Mouse (Mus musculus) layer of hippocampus, postnatal 25 days (tissue): ENCODE results near the gene Rnft1. TPM values are rescaled to one million over a fixed set of nuclear protein-coding genes. Genes with fewer than 3 reads are reported as not detected.
A peak's percentile ranks its signal among the peaks of the same experiment; 100 is the strongest.

Experiments
- DNase-seq, 2 experiments: peaks; one replicate each; pipeline ENCODE4 v3.0.0; 2022; ENCODE audit warnings: mixed read lengths in 2 of 2, low spot score in 1 of 2; ENCODE audit errors: extremely low spot score in 1 of 2
- total RNA-seq, 2 experiments: library from RNA; stranded (reverse); gene quantifications; 2 replicates each; pipeline ENCODE4 v1.2.3; 2021

Gene Rnft1
- 10 to 100 TPM; 28.9 to 33.5 TPM for total RNA-seq

DNA sequence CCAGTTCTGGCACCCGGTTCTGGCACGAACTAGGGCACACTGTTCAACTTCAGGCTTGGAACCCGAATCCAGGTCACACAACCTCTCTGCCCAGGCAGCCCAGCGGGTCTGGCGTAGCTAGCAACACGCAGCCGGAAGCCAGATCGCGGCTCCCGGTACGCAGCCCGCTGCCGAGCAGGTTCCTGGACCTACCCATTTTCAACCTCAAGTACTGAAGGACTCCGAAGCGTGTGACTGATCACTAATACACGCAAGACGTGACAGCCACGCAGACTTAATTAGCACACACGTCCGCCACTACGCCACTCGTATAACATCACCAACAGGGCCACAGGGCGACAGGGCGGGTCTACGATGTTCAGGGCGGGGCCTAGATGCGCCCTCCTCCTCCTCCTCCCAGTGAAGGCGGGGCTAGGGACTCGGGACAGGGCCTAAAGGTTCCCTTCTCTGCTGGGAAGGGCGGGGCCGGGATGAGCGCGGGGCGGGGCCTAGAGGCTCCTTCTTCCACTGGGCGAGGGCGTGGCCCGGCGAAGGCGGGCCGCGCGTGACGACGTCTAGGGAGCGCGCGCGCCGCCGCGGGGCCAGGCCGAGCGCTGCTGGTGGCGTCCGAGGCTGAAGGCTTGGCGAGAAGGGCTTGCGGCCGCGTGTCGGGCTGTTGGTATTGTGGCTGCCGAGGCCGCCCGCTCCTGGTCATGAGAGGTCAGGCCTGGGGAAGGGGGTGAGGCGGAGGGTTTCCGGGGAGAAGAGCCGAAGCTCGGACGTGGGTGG lies at the start of gene Rnft1:
Gene Rnft1, plus strand, starts transcription at position 557 of the 768 bp plus-strand sequence.
- peak; percentile 87 to 88 for DNase-seq

DNA sequence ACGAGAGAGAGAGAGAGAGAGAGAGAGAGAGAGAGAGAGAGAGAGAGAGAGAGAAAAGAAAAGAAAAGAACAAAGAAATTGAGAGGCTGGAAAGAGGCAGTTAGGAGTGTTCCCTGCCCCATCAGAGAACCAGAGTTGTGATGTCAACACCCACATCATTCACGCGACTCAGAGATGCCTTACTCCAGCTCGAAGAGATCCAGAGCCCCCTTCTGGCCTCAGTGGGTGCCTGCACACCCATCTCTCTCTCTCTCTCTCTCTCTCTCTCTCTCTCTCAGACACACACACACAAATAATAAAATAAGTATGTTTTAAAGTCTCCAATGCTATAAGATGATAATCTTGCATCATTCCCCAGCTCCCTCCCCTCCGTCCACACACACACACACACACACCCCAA lies 47.6 kb upstream of the Rnft1 start:
- no peak for DNase-seq

GRCm38 (mm10) chr11:86438261-86438660 lies 46.2 kb upstream of the Rnft1 start:
- no peak for DNase-seq

DNA sequence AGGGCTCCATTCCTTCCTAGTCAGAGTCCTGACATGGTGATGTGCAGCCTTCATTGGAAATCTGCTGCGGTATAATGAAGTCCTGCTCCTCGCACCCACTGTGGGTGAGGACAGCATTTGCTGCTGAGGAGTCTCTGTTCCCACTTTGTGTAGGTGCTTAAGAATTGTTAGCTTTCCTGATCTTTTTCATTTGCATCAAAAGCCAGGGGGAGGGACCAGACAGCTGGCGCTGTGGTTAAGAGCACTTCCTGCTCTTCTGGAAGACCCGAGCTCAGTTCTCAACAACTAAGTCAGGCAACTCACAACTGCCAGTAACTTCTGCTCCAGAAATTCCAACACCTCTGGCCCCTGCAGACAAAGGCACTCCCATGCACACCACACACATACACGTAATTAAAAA lies 43.7 kb upstream of the Rnft1 start:
- no peak for DNase-seq

GRCm38 (mm10) chr11:86453991-86454390 lies 30.5 kb upstream of the Rnft1 start:
- DNase-seq, result no peak

DNA sequence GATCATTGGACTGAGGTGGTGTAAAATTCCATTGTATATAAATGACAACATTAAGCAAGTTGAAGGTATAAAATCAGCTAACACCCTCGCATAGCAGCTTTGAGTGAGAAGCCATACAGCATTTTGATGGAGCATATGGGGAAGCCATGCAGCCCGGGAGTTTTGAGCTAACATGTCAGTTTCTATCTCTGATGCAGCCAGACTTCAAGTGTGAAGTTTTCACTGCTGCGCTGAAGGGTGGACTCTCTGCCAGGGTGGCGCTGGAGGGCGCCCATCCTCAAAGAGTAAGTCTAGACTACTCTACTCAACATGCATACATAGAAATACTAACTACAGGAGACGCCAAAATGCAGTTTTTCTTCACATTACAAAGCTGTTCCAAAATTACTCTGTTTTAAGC lies 26.9 kb upstream of the Rnft1 start:
- DNase-seq, result no peak

- DNase-seq, result no peak
These were observed 25.6 kb upstream of the Rnft1 start for GRCm38 (mm10) chr11:86458866-86459265.

- DNase-seq, result no peak
These were observed 21.9 kb upstream of the Rnft1 start for GRCm38 (mm10) chr11:86462579-86462978.

GRCm38 (mm10) chr11:86464275-86464674 lies 20.2 kb upstream of the Rnft1 start:
- DNase-seq, result peak; percentile 32 to 77

- DNase-seq, result no peak
These were observed 16.1 kb upstream of the Rnft1 start for GRCm38 (mm10) chr11:86468345-86468744.

- DNase-seq, result no peak
These were observed 15.5 kb upstream of the Rnft1 start for GRCm38 (mm10) chr11:86468971-86469370.

DNA sequence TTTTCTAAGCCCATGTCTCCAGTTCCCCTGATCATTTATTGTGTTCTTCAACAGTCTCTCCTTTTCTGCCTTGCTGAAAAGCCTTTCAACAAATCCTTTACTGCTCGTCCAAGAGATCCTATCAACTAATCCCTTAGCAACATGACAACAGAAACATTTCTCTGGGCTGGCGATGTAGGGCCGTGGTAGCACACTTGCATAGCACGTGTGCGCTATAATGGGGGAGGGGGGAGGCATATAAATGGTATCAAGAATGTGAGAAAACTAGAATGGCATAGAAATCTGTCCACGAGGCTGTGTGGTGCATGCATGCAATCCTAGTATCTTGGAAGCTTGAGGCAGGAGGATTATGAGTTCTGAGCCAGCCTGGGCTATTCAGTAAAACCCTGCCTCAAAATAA lies 12.7 kb upstream of the Rnft1 start:
- no peak for DNase-seq

GRCm38 (mm10) chr11:86472771-86473171 lies 11.7 kb upstream of the Rnft1 start:
- no peak for DNase-seq

DNA sequence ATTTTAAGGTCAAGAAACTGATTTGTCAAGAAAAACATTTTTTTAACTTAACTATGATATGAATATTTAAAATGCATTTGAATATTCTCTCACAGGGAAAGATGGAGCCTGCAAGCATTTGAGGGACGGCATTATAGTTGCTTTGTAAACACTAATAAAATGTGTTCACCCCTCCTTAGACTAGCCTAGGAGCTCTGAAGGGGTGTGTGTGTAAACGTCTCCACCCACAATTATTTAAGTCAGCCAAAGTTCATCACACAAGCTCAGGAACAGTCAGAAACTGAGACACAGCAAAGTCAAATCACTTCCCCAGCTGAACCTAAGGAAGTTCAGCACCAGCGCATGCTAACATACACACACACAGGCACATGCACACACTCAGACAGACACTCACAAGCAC lies 10.9 kb upstream of the Rnft1 start:
- DNase-seq, result no peak

- peak; percentile 39 to 47 for DNase-seq
These were observed 553 bp downstream of the Rnft1 start for GRCm38 (mm10) chr11:86484910-86485510.

DNA sequence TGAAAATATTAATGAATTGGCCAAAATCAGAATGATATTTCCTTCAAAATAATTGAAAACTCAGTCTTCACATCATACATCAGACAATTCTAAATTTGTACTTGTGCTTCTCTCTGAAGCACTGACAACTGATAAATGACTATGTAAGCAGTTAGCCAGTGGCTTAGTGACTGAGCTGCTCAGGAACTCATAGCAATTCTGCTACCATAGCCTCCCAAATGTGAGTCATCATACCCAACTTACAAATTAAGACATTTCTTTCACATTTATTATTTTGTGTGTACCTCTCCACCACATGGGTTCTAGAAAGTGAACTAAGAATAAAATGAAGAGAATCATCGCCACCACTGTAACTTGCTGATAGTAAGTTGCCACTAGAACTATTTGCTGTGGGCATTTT lies 6.3 kb downstream of the Rnft1 start:
- DNase-seq, result no peak

DNA sequence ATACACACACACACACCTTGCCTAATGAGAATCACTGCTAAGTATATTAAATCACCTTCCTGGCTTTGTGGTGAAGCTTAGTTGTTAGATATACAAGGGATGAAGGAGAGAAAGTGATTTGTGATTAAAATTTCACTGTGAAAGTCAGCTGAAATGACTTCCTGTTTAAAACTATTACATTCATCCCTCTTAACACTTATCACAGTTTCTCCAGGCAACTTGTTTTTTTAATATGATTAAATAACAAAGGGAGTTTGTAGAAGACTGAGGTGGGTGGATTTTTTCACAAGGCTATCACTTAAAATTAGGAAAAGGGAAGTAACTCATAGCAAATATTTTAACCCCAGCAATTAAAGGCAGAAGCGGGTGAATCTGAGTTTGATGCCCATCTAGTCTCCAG lies 12.9 kb downstream of the Rnft1 start:
- DNase-seq, result no peak

DNA sequence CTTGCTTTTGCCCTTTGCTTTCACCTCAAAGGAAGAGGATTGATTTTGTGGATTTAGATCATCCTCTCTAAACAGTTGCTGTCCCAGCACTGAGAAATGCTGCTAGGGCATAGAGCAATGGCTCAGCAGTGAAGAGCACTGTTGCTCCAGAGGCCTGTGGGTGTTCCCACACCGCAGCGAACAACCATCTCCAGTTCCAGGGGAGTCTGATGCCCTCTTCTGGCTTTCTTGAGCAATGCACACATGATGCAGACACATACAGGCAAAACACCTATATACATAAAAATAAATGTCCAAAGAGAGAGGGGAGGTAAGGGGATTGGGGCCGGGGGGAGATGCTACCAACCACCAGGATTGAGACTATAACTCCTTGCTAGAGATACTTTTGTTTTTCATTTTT lies 13.5 kb downstream of the Rnft1 start:
- no peak for DNase-seq

DNA sequence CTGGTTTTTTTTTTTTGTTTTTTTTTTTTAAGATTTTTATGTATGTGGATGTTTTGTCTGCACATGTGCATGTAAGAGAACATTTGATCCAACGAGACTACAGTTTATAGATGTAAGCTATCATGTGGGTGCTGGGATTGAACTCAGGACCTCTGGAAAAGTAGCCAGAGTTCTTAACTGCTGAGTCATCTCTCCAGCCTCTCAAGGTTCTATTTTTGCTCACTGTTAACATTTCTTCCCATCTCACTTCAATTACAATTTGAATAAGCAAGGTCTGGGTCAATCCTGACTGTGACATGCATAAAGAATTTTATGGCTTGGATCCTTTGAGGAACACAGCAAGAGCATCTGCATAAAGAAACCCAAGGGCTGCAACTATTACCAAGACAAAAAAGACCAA lies 16.3 kb downstream of the Rnft1 start:
- no peak for DNase-seq

DNA sequence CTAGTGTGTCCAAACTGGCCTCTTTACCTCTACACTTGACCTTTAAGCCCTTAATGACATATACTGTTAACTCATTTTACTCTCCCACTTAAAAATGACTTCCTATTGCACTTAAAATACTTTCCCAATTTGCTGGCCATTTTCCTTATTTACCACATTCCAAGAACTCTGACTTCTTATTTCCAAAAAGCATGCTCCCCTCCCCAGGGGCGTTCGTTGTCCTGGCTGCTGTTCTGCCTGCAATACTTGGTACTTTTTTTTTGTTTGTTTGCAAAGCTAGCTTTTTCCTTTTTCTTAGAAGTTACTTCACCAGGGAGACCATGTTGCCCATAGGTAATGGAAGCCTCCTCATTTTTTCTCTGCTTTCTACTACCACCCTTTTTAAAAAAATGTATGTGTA lies 18.7 kb downstream of the Rnft1 start:
- DNase-seq, result no peak

DNA sequence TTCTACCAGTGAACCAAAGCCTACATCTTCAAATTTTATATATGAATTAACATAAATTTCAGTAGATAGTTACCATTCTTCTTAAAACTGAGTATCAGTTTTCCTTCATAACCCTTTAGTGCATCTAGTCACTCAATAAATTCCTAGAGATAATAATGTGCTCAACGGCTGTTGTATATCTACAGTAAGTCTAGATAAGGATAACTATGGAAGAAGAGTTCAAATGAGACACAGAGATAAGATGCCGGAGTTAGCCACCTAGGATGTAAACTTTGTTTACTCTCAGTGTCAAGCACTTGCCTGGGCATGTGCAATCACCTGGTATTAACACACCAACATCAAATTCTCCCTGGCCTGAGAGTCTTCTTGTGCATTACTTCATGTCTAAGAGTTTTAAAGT lies 22.9 kb downstream of the Rnft1 start:
- no peak for DNase-seq

GRCm38 (mm10) chr11:86507991-86508390 lies 23.5 kb downstream of the Rnft1 start:
- DNase-seq, result no peak
